Mouse (Mus musculus): ENCODE results near the gene Sarnp. TPM values are rescaled to one million over a fixed set of nuclear protein-coding genes. Genes with fewer than 3 reads are reported as not detected.

The Sarnp gene
- polyA plus RNA-seq (2012; rRNA removed): 8.5 and 12.3 TPM in 2 replicates

DNA sequence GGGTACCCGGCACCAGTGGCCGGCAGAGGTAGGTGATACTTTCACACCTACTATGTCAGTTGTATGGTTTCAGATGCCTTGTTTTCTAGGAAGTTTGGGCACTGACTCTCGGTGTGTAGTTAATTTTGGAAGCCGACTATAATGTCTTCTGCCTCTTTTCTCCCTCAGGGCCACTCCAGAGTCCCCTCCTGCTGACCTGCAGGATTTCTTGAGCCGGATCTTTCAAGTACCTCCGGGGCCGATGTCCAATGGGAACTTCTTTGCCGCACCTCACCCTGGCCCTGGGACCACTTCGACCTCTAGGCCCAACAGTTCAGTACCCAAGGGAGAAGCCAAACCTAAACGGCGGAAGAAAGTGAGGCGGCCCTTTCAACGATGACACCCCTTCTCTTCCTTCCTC is at the start of gene Sarnp:
Gene Sarnp (plus strand): TSS at position 301 of the 400 bp plus-strand sequence.
- TF ChIP-seq CTCF (IDR thresholded peaks at IDR 0.05; ENCODE audit: borderline replicate concordance, control insufficient read depth, extremely low read depth, insufficient read depth, low read length, poor library complexity) (no peak), POLR2A (IDR thresholded peaks at IDR 0.05; ENCODE audit: control insufficient read depth, extremely low read depth, insufficient read depth, low read length, poor library complexity) (no peak)
- Histone ChIP-seq H3K4me3 (ENCODE audit: control insufficient read depth, insufficient read depth, low read length) (no peak within 1 kb of the TSS), H3K27ac (ENCODE audit: control insufficient read depth, insufficient read depth, low read length) (no peak within 1 kb of the TSS), H3K36me3 (ENCODE audit: control insufficient read depth, insufficient read depth, low read length) (peaks cover 53% of the 10 kb centered on the region), H3K27me3 (ENCODE audit: control insufficient read depth, insufficient read depth, low read length) (no peaks in the 10 kb centered on the region), H3K4me1 (replicated peaks; ENCODE audit: control insufficient read depth, insufficient read depth, low read length) (peaks cover 6% of the 10 kb centered on the region)
- WGBS: 94% methylated on average over 13 of the region's 13 CpGs
- DNase-seq: no peak

DNA sequence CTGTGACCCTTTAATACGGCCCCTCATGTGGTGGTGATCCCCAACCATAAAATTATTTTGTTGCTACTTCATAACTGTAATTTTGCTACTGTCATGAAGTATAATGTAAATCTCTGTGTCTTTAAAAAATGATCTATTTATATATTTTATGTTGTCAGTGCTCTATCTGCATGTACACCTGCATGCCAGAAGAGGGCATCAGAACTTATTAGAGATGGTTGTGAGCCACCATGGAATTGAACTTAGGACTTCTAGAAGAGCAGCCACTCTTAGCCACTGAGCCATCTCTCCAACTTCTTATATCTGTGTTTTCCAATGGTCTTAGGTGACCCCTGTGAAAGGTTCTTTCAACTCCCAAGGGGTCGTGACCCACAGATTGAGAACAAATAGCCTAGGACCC is 44.2 kb upstream of the Sarnp start:
- Histone ChIP-seq H3K4me1 (replicated peaks; ENCODE audit: control insufficient read depth, insufficient read depth, low read length) (no peaks in the 10 kb centered on the region), H3K36me3 (ENCODE audit: control insufficient read depth, insufficient read depth, low read length) (no peaks in the 10 kb centered on the region), H3K27ac (ENCODE audit: control insufficient read depth, insufficient read depth, low read length) (no peak overlapping the region), H3K4me3 (ENCODE audit: control insufficient read depth, insufficient read depth, low read length) (no peak overlapping the region), H3K27me3 (ENCODE audit: control insufficient read depth, insufficient read depth, low read length) (no peaks in the 10 kb centered on the region)
- 92% methylated on average over 2 of the region's 2 CpGs for WGBS
- no peak for DNase-seq
- TF ChIP-seq POLR2A (IDR thresholded peaks at IDR 0.05; ENCODE audit: control insufficient read depth, extremely low read depth, insufficient read depth, low read length, poor library complexity): no peak
- no peak for TF ChIP-seq CTCF (IDR thresholded peaks at IDR 0.05; ENCODE audit: borderline replicate concordance, control insufficient read depth, extremely low read depth, insufficient read depth, low read length, poor library complexity)

DNA sequence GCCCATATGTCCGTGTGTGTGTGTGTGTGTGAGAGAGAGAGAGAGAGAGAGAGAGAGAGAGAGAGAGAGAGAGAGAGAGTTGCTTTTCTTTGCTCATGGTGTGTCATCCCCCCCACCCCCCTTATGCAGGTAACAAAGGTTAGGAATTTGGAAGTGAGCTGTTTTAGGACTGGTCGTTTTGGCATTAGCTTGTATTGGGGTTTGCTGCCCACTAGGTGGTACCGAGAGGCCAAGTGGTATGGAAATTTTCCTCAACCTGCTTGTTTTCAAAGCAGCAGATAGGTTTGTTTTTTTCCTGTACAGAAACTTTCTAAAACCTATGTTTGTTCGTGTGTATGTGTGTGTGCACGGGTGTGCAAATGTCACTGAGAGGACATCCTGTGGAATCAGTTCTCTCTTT is 43.4 kb upstream of the Sarnp start:
- H3K4me1 ChIP-seq (replicated peaks; ENCODE audit: control insufficient read depth, insufficient read depth, low read length): no peaks in the 10 kb centered on the region
- WGBS: 31% methylated on average over 5 of the region's 5 CpGs
- no peaks in the 10 kb centered on the region for H3K36me3 ChIP-seq (ENCODE audit: control insufficient read depth, insufficient read depth, low read length)
- TF ChIP-seq CTCF (IDR thresholded peaks at IDR 0.05; ENCODE audit: borderline replicate concordance, control insufficient read depth, extremely low read depth, insufficient read depth, low read length, poor library complexity) (no peak), POLR2A (IDR thresholded peaks at IDR 0.05; ENCODE audit: control insufficient read depth, extremely low read depth, insufficient read depth, low read length, poor library complexity) (no peak)
- no peak for DNase-seq
- H3K4me3 ChIP-seq (ENCODE audit: control insufficient read depth, insufficient read depth, low read length): no peak overlapping the region
- H3K27me3 ChIP-seq (ENCODE audit: control insufficient read depth, insufficient read depth, low read length): no peaks in the 10 kb centered on the region
- no peak overlapping the region for H3K27ac ChIP-seq (ENCODE audit: control insufficient read depth, insufficient read depth, low read length)

DNA sequence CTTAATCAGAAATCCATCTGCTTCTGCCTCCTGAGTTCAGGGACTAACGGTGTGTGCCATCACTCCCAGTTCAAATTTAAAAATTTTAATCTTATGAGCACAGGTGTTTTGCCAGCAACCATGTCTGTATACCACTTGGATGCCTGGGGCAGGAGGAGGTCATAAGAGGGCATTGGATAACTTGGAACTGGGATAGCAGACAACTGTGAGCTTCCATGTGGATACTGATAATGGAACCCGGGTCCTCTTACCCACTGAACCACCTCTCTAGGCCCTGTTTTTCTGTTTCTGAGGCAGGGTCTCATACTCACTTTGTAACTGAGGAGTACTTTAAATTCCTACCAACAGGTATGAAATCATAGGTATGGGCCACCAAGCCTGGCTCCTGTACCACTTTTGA is 38.7 kb upstream of the Sarnp start:
- 93% methylated on average over 2 of the region's 2 CpGs for WGBS
- no peak for TF ChIP-seq POLR2A (IDR thresholded peaks at IDR 0.05; ENCODE audit: control insufficient read depth, extremely low read depth, insufficient read depth, low read length, poor library complexity)
- H3K27ac ChIP-seq (ENCODE audit: control insufficient read depth, insufficient read depth, low read length): no peak overlapping the region
- no peak for DNase-seq
- no peak overlapping the region for H3K4me3 ChIP-seq (ENCODE audit: control insufficient read depth, insufficient read depth, low read length)
- H3K27me3 ChIP-seq (ENCODE audit: control insufficient read depth, insufficient read depth, low read length): no peaks in the 10 kb centered on the region
- H3K36me3 ChIP-seq (ENCODE audit: control insufficient read depth, insufficient read depth, low read length): no peaks in the 10 kb centered on the region
- peaks cover 7% of the 10 kb centered on the region for H3K4me1 ChIP-seq (replicated peaks; ENCODE audit: control insufficient read depth, insufficient read depth, low read length)

DNA sequence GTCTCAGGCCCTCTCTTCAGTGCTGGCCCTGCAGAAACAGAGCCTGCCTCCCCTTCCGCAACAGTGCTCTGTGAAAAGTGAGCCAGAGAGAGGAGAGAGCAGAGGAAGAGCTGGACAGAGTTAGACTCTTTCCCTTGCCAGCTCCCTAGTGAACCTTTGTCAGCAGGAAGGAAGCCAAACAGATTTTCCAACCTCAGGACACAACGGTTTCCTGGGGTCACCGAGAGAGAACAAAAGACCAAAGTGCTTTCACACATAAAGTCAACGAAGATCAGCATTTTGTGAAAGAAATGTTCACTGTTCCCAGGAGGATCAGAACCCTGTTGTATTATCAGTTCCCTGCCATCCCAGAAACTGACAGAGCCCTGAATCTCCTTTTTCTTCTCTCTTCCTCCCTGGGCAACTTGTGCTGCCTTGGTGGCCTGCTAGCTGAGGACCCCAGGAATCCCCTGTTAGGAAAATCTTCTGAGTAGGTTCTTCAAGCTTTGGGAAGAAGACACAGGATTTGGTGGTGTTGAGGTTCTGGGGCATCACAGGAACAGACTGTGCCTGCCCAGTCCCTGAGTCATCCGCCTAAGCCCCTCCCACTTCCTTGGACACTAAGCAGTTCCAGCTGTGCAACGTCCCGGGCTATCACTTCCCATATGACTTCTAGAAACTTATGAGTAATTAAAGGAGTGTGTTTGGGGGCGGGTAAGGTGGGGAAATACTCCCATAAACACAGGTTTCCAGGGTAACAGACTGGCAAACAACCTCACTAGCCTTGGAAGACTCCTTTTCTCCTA is 37.9 kb upstream of the Sarnp start:
- WGBS: 22% methylated on average over 8 of the region's 8 CpGs
- no peak for DNase-seq
- no peak for TF ChIP-seq POLR2A (IDR thresholded peaks at IDR 0.05; ENCODE audit: control insufficient read depth, extremely low read depth, insufficient read depth, low read length, poor library complexity)
- no peak for TF ChIP-seq CTCF (IDR thresholded peaks at IDR 0.05; ENCODE audit: borderline replicate concordance, control insufficient read depth, extremely low read depth, insufficient read depth, low read length, poor library complexity)
- peaks cover 7% of the 10 kb centered on the region for H3K4me1 ChIP-seq (replicated peaks; ENCODE audit: control insufficient read depth, insufficient read depth, low read length)
- no peaks in the 10 kb centered on the region for H3K36me3 ChIP-seq (ENCODE audit: control insufficient read depth, insufficient read depth, low read length)
- no peak overlapping the region for H3K27ac ChIP-seq (ENCODE audit: control insufficient read depth, insufficient read depth, low read length)
- no peaks in the 10 kb centered on the region for H3K27me3 ChIP-seq (ENCODE audit: control insufficient read depth, insufficient read depth, low read length)
- H3K4me3 ChIP-seq (ENCODE audit: control insufficient read depth, insufficient read depth, low read length): no peak overlapping the region

DNA sequence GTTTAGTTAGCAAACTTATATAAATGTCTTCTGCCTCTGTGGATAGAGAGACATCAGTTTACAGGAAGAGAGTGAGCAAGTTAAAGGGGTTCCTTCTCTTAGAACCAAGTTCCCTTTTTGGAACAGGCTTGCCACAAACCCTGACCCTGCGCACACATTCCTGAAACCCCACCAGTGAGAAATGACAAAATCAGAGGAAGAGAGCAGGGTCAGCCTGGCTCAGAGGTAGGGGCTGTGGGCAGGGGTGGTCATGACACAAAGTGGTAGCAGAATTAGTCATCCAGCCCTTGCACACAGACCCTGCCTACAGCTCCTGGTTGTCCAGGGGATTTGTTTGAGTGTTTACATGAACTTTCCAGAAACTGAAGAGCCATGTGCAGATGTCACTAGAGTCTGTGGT is 36.9 kb upstream of the Sarnp start:
- no peak for DNase-seq
- Histone ChIP-seq H3K36me3 (ENCODE audit: control insufficient read depth, insufficient read depth, low read length) (no peaks in the 10 kb centered on the region), H3K27me3 (ENCODE audit: control insufficient read depth, insufficient read depth, low read length) (no peaks in the 10 kb centered on the region), H3K27ac (ENCODE audit: control insufficient read depth, insufficient read depth, low read length) (no peak overlapping the region), H3K4me1 (replicated peaks; ENCODE audit: control insufficient read depth, insufficient read depth, low read length) (peaks cover 7% of the 10 kb centered on the region), H3K4me3 (ENCODE audit: control insufficient read depth, insufficient read depth, low read length) (no peak overlapping the region)
- TF ChIP-seq CTCF (IDR thresholded peaks at IDR 0.05; ENCODE audit: borderline replicate concordance, control insufficient read depth, extremely low read depth, insufficient read depth, low read length, poor library complexity): no peak
- TF ChIP-seq POLR2A (IDR thresholded peaks at IDR 0.05; ENCODE audit: control insufficient read depth, extremely low read depth, insufficient read depth, low read length, poor library complexity): no peak
- 77% methylated on average over 1 of the region's 1 CpGs for WGBS
